Mouse (Mus musculus) kidney, postnatal 0 days (tissue): ENCODE data around the gene Hunk. TPM values are rescaled to one million over a fixed set of nuclear protein-coding genes. Genes with fewer than 3 reads are reported as not detected.

Experiments
- ATAC-seq: fragments of 200-750 bp; cut with Nextera tagmentation; replicated peaks from 2 replicates; pipeline ENCODE4 v1.8.0; 2017; ENCODE audit warnings: low read depth, moderate number of reproducible peaks, moderate TSS enrichment, moderate library complexity; ENCODE audit not compliant: low FRiP score
- DNase-seq: peaks from one replicate; pipeline ENCODE4 v3.0.0-alpha.2; 2016; ENCODE audit warnings: low spot score
- H3K27ac ChIP-seq: fragments of 300-500 bp; sonication (generic); 2 replicates; pipeline ENCODE4 v1.5.1; 2014; ENCODE audit warnings: mild to moderate bottlenecking
- H3K27me3 ChIP-seq: fragments of 300-500 bp; sonication (generic); 2 replicates; pipeline ENCODE4 v1.6.1; 2014; ENCODE audit warnings: low read length, mixed read lengths; ENCODE audit not compliant: insufficient read depth
- H3K36me3 ChIP-seq: fragments of 300-500 bp; sonication (generic); 2 replicates; pipeline ENCODE4 v1.6.1; 2014; ENCODE audit warnings: low read length, mixed read lengths; ENCODE audit not compliant: insufficient read depth
- H3K4me1 ChIP-seq: fragments of 300-500 bp; sonication (generic); replicated peaks from 2 replicates; pipeline ENCODE4 v1.6.1; 2014; ENCODE audit warnings: antibody characterized with exemption, low read length, mixed read lengths; ENCODE audit not compliant: insufficient read depth
- H3K4me2 ChIP-seq: fragments of 300-500 bp; sonication (generic); 2 replicates; pipeline ENCODE4 v1.6.1; 2014; ENCODE audit warnings: mild to moderate bottlenecking, low read length, moderate library complexity, mixed read lengths
- H3K4me3 ChIP-seq: fragments of 300-500 bp; sonication (generic); replicated peaks from 2 replicates; pipeline ENCODE4 v1.5.1; 2014; ENCODE audit warnings: low read depth, low read length
- H3K9ac ChIP-seq: fragments of 300-500 bp; sonication (generic); 2 replicates; pipeline ENCODE4 v1.6.1; 2014; ENCODE audit warnings: low read depth, low read length
- H3K9me3 ChIP-seq: fragments of 300-500 bp; sonication (generic); replicated peaks from 2 replicates; pipeline ENCODE4 v1.6.1; 2016; ENCODE audit warnings: low read length, inconsistent platforms, mixed read lengths
- CTCF ChIP-seq: IDR thresholded peaks from 2 replicates; pipeline ENCODE4 v1.5.1; 2016; ENCODE audit warnings: antibody characterized with exemption, low read depth, mild to moderate bottlenecking, moderate library complexity
- WGBS: fragments of 180-500 bp; shearing (Covaris S2); extraction: QIAGEN DNeasy Blood & Tissue Kit; methylation state at CpG from one replicate; pipeline ENCODE4 v1.1.7; 2014; 5-methylcytosine and 5-hydroxymethylcytosine counted together
- polyA plus RNA-seq: library from polyadenylated mRNA; unstranded; fragments of >200 nt; fragmentation: Nextera tagmentation; extraction: Ambion mirVana; gene quantifications from 2 replicates; pipeline ENCODE4 v1.2.1, GENCODE M21; 2015

Hunk gene
- polyA plus RNA-seq, 1 experiment from 2014 or later = 6.9 TPM

GRCm38 (mm10) chr16:90544175-90544574 lies 158.4 kb downstream of the Hunk start:
- Histone ChIP-seq H3K4me2 (no peak overlapping the region), H3K27ac (no peak overlapping the region), H3K36me3 (no peaks in the 10 kb centered on the region), H3K4me3 (no peak overlapping the region), H3K4me1 (no peaks in the 10 kb centered on the region), H3K9me3 (no peaks in the 10 kb centered on the region), H3K9ac (no peak overlapping the region), H3K27me3 (no peaks in the 10 kb centered on the region)
- DNase-seq (peak; percentile 67), ATAC-seq (no peak)
- TF ChIP-seq CTCF = no peak
- 19% methylated on average over 9 of the region's 9 CpGs for WGBS

- no peaks in the 10 kb centered on the region for H3K4me1 ChIP-seq
- no peak for ATAC-seq
- H3K4me2 ChIP-seq = no peak overlapping the region
- no peaks in the 10 kb centered on the region for H3K27me3 ChIP-seq
- peak; percentile 18 for DNase-seq
- no peaks in the 10 kb centered on the region for H3K9me3 ChIP-seq
- H3K36me3 ChIP-seq = no peaks in the 10 kb centered on the region
- H3K9ac ChIP-seq = no peak overlapping the region
- H3K4me3 ChIP-seq = no peak overlapping the region
- no peak overlapping the region for H3K27ac ChIP-seq
- TF ChIP-seq CTCF = no peak
- WGBS = 49% methylated on average over 3 of the region's 3 CpGs
These were observed 159.7 kb downstream of the Hunk start for GRCm38 (mm10) chr16:90545509-90545908.

DNA sequence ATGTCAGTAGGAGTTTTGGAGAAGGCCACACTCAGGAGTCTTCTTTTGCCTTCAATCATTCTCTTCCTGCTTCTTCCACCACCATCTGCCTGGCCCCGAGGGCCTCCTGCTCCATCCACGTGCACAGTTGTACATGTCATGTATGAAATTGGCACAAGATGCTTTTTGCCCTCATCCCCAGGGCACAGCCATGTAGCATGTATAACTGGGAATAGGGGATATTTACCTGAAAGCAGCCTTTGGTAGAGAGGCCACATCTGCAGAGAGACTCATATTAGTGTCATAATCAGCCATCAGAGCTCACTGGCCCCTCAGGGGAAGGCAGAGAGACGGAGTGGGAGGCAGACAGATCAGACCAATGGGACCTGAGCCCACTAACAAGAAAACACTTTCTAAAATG lies 160.8 kb downstream of the Hunk start:
- H3K27ac ChIP-seq = no peak overlapping the region
- H3K9me3 ChIP-seq = no peaks in the 10 kb centered on the region
- no peak for TF ChIP-seq CTCF
- no peak overlapping the region for H3K9ac ChIP-seq
- no peaks in the 10 kb centered on the region for H3K4me1 ChIP-seq
- 93% methylated on average over 3 of the region's 3 CpGs for WGBS
- H3K4me3 ChIP-seq = no peak overlapping the region
- H3K27me3 ChIP-seq = no peaks in the 10 kb centered on the region
- ATAC-seq (no peak), DNase-seq (no peak)
- H3K36me3 ChIP-seq = no peaks in the 10 kb centered on the region
- H3K4me2 ChIP-seq = no peak overlapping the region

- H3K4me3 ChIP-seq = no peak overlapping the region
- no peak overlapping the region for H3K4me2 ChIP-seq
- H3K27ac ChIP-seq = no peak overlapping the region
- H3K4me1 ChIP-seq = no peaks in the 10 kb centered on the region
- H3K27me3 ChIP-seq = no peaks in the 10 kb centered on the region
- no peaks in the 10 kb centered on the region for H3K36me3 ChIP-seq
- no peaks in the 10 kb centered on the region for H3K9me3 ChIP-seq
- 69% methylated on average over 9 of the region's 9 CpGs for WGBS
- no peak for TF ChIP-seq CTCF
- no peak for ATAC-seq
- no peak overlapping the region for H3K9ac ChIP-seq
- no peak for DNase-seq
These were observed 162.2 kb downstream of the Hunk start for GRCm38 (mm10) chr16:90547996-90548395.

Other genes starting within 250 kb of the Hunk start
- 10.8 and 11.5 TPM in 2 replicates for gene Tiam1, start 242.2 kb upstream of the Hunk start, polyA plus RNA-seq
- gene Sod1, start 165.3 kb upstream of the Hunk start, polyA plus RNA-seq = 1,212 and 1,309 TPM in 2 replicates
- 17.3 and 18.1 TPM in 2 replicates for gene Scaf4, start 101.5 kb upstream of the Hunk start, polyA plus RNA-seq